Mouse (Mus musculus) cortical plate, adult 2 months (tissue): Measurements from ENCODE around the gene Fev.

Experiments
- CTCF ChIP-seq: fragments of 200-500 bp; IDR thresholded peaks from 2 replicates; pipeline ENCODE4 v1.5.1; 2011; ENCODE audit warnings: mild to moderate bottlenecking, control low read depth, low read length; ENCODE audit not compliant: insufficient read depth; ENCODE audit errors: extremely low read depth
- POLR2A ChIP-seq: fragments of 200-500 bp; IDR thresholded peaks from 2 replicates; pipeline ENCODE4 v1.6.1; 2011; ENCODE audit warnings: mild to moderate bottlenecking, low read length, control low read depth; ENCODE audit not compliant: insufficient read depth; ENCODE audit errors: extremely low read depth

DNA sequence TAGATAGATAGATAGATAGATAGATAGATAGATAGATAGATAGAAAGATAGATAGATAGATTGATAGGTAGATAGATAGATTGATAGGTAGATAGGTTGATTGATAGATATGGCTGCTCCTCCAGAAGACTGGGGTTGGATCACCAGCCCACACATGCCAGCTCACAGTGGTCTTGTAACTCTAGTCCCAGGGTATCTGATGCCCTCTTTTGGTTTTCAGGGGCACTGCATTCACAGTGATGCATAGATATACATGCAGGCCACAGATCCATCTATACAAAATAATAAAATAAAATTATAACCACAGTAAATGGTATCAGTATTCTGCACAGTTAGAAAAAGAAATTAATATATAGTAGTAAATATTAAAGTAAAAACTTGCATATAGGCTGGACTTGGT, 23.4 kb downstream of the Fev start:
- TF ChIP-seq CTCF = 0 out of 2 replicates have a peak, but pooled peaks have one; percentile 15
- no peak for TF ChIP-seq POLR2A
